Mouse (Mus musculus) spleen, adult 2 months (tissue): ENCODE measurements at regions not wholly inside any gene's neighbourhood (a gene's known extent, or its start where the extent isn't known, plus 50 kb on each side); places are given as distances from the start of the nearest gene placed in this dataset.

ENCODE experiments used
- CTCF ChIP-seq: fragments of 200-500 bp; IDR thresholded peaks from 2 replicates; pipeline ENCODE4 v1.5.1; 2011; ENCODE audit warnings: mild to moderate bottlenecking, inconsistent platforms; ENCODE audit not compliant: insufficient read depth, insufficient read length, insufficient replicate concordance; ENCODE audit errors: extremely low read depth
- POLR2A ChIP-seq: fragments of 200-500 bp; IDR thresholded peaks from 2 replicates; pipeline ENCODE4 v1.6.1; 2011; ENCODE audit warnings: low read depth, low read length, inconsistent platforms

GRCm38 (mm10) chr6:31066861-31067260 lies 108.0 kb upstream of the Klf14 start:
- TF ChIP-seq CTCF (no peak), POLR2A (no peak)
